Mouse (Mus musculus) ovary, postnatal 14 days (tissue): ENCODE measurements around the gene Npepps.
"Not testable (repeated sequence)": the region's sequence is repeated elsewhere in the genome, so short reads cannot be mapped to it uniquely, and the experiment has no call there.

ENCODE experiments used
- DNase-seq: peaks from one replicate; pipeline ENCODE4 v3.0.0; 2022; ENCODE audit warnings: low spot score

Gene Npepps

DNA sequence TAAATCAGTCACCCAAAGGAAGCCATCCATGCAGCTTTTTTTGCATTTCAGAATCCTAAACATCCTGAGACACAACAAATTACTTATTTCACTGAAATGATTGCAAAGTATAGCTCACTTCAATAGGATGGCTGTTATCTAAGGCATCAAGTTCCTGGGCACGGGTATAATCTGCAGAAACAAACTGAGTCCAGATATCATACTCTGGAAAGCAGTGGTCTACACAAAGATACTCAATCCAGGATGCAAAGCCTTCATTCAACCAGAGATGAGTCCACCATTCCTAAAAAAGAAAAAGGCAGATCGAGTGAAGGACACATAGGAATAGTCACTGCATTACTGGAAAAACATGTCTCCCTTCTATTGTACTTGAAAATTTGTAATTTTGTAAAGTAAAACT, 42.5 kb downstream of the Npepps start:
- no peak for DNase-seq

DNA sequence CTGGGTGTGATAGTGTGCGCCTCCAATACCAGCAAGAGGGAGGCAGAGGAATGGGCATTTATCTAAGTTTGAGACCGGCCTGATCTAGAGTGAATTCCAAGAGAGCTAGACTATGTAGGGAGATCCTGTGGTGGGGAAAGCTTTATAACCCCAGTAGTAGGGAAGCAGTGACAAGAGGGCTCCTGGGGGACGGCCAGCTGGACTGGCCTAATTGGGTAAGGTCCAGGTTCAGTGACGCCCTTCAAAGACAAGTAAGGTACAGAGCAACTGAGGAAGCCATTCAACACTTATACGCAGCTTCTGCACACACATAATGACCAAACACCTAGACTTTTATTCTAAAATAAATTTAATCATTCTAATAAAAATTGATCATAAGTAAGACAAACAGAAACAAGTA, 48.0 kb downstream of the Npepps start:
- no peak for DNase-seq

DNA sequence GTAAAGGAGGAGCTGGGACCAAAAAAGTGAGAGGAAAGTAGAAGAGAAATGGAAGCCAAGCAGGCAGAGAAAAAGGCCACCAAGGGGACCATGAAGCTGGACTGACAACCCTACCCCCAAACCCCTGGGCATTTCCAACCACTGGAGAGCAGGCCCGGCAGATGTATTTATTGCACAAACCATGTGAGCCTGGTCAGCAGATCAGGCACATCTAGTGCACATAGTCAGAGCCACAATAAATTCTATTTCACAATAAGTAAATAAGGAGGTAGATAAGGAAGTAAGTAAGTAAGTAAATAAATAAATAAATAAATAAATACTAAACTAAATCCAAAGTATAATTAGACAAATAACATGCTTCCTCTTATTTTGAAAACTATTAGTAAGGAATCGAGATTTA, 51.0 kb downstream of the Npepps start:
- DNase-seq: no peak

DNA sequence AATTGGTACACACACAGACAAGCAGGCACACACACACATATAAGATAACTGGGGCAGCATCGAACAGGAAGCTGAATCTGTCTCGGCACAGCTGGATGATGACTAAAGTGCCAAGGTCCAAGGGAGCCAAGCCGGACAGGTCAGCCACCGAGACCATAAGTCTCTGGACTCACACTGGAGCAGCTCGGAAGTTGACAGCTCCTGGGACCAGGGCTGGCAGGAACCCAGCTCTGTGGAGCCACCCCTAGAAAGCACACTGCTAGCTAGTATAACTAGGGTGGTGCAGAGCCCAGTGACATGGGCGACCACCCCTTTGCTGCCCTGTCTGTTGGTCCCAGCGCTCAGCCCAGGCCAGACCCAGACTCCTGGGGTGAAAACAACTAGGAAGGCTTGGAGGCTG, 51.5 kb downstream of the Npepps start:
- DNase-seq: no peak

DNA sequence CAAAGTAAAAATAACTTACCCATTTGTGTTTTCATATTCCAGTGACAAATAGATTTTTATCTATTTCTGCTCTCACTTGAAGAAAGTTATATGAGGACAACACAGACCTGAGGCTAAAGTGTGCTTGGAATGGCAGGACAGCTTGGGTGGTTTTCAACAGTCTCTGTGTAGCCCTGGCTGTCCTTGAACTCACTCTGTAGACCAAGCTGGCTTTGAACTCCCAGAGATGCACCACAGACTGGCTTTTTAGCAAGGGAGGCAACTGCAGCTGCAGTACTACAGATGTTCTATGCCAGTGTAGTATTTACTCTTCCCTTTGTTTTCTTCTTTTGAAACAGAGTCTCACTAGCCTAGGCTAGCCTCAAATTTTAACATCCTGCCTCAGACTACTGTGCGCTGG, 54.3 kb downstream of the Npepps start:
- no peak for DNase-seq

DNA sequence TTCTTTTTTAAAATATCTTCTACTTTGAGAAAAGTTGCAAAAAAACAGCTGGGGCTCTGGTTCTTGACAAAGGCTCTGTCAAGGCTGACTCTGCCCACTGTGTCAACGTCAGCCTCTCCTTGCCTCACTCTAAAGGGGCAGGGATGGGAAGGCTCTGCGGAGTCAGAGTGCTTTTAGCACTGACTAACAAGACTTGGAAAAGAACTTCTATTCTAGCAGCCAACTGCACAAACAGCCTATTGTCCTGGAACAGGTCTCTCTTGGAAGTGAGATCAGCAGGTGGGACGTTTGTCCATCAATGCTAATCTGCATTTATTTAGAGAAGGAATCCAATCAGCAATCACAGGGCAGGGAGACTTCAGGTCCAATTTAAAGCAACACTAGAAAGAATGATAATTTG, 57.0 kb downstream of the Npepps start:
- DNase-seq: no peak

DNA sequence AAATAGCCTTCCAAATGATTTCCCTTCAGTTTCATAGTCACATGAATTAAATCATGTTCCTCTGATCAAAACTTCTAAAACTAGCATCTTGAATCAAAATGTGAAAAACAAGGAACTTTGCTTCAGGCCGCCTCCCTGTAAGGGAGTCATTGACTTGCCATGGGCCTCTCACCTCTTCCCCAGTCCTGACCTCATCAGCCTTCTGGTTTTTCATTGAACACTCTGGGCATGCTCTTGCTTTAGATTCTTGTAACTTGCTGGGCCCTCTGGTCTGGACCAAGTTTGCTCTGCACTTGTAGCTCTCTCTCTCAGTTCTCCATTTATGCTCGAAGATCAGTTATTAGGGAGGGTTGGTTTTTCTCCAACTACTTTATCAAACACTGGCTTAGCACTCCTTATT, 58.8 kb downstream of the Npepps start:
- DNase-seq: no peak

DNA sequence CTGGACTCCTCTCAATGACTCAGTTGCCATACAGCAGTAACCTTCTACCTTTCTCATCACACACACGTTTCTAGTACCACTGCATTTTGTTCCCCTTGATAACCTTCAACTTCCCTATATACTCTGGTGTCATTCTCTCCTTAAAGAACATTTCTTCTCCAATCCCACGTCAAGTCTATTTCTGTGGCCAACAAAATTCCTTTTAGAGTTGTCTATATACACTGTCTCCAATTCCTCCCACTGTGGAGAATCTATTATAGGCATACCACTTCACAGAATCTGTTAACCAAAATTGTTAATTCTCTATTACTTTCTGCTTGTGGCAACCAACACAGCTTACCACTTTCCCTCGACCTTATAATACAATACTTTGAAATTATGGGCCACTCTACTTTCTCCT, 60.2 kb downstream of the Npepps start:
- DNase-seq: no peak

DNA sequence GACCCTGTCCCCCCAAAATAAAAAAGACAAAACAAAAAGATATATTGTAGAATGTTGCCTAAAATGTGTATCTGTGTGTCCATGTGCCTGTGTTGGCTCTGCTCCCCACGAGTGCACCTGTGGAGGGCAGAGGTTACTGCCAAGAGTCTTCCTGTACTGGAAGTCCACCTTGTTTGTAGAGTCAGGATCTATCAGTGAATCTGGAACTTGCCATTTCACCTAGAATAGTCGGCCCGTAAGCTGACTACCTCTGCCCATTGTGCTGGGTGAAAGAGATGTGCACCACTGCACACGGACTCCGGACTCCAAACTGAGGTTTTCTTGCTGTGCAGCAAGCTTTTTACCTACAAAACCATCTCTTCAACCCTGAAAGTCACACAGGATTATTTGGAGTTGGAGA, 66.0 kb downstream of the Npepps start:
- no peak for DNase-seq

DNA sequence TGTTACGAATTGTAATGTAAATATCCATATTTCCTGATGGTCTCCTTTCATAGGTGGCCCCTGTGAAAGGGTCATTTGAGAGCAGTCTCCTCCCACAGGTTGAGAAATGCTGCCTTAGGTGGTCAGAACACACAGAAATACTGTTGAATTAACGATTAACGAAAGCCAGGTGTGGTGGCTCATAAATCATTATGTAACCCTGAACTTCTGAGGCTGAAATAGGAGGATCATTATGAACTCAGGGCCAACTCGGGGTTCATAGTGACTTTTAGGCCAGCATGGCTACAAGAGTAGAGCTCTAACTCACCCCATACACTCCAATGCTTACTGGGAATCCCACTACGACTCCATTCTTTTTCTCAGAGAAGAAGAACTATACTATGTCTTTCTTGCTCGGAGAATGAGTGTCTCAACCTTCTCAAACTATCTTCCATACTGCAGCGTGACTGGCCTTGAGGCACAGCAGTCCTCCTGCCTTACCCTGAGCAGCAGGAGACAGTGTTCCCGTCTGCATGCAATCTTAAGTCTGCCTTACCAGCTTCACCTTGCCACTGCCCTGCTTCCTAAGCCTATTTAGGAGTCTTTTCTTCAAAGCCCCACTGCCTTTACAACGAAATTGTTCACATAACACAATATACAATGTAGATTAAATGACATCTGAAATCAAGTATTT, 69.6 kb downstream of the Npepps start:
- no peak for DNase-seq

DNA sequence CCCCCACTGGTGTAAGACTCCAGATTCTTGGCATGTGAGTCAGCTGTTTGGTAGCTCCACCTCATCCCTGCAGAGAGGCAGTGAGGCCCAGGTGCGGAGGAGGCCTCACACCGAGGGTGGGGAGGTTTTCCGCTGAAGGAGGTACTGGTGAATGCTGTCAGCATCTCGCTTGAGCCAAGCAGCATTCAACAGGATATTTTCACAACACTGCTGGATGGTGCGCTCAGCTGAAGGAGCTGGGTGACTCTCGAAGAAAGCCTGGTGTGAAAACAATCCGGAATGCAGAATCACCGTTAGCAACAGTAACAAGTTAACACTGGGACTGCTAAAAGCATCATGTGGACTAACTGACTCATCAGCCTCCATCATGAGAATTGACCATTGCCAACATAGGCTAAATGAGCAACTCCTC, 73.4 kb downstream of the Npepps start:
- peak; percentile 7 for DNase-seq

DNA sequence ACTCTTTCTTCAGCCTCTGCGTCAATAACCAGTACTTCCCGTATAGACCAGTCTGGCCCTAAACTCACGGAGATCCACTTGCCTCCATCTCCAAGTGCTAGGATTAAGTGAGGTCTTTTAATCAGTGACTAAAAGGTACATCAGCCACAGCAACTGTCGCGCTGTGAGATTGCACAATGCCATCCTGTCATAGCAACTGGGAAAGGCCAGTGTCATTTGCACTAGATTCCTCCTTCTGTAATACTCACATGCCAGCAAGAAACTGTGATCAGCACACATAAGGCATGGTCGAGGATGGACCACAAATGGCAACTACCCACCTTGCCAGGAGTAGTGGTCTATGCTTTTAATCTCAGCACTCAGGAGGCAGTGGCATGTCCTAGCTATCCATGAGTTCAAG, 80.9 kb downstream of the Npepps start:
- no peak for DNase-seq

DNA sequence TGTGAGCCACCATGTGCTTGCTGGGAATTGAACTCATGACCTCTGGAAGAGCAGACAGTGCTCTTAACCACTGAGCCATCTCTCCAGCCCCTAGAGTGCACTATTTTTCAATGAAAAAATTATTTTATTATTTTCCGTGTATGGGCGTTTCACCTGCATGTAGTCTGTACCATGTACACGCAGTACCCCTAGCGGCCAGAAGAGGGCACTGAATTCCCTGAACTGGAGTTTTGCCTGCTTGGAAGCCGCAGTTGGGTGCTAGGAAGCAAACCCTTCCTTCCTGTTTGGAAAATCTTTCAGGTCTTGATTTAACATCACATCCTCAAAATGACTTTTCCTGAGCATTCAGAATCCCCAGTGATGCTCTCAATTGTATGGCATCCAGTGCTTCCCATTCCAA, 81.8 kb downstream of the Npepps start:
- peak; percentile 29 for DNase-seq

DNA sequence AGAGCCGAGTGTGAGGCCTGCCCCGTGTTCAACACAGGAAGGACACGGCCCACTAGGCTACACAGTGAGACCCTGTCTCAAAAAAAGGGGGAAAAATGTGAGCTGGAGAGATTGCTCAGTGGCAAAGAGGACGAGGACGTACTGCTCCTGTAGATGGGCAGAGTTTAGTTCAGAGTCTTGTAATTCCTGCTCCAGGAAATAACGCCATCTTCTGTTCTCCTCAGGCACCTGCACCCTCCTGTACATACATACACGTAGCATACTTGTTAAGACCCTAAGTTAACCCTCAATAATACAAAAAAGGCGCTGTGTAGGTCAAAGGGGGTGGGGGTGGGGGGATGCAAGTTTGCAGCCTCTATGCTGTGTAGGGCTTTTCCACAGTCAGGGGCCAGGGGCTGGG, 83.4 kb downstream of the Npepps start:
- no peak for DNase-seq

DNA sequence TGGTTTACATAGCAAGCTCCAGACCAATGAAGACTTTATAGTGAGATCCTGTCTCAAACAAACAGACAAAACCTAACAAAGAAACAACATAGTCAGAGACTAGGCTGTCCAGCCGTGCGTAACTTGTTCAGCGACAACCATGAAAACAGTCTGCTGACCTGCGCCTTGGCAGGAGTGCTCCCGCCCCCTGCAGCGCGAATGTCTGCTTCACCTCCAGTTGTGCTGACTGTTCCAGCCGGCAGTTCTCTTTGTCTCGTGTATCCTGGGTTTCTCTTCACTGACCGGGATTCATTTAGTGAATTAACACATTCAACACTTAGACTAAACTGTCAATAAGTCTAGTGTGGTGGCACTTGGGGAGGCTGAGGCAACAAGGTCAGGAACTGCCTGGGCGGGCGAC, 83.9 kb downstream of the Npepps start:
- no peak for DNase-seq

DNA sequence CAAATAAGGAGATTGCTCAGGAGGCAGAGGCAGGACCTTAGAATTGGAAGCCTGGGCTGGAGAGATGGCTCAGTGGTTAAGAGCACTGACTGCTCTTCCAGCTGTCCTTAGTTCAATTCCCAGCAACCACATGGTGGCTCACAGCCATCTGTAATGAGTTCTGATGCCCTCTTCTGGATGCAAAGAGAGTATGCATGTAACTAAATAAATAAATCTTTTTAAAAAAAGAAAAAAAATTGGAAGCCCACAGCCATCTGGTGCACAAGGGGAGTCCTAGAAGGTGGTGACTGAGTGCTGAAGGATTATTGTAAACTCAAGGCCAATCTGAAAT, 87.9 kb downstream of the Npepps start:
- DNase-seq: no peak

DNA sequence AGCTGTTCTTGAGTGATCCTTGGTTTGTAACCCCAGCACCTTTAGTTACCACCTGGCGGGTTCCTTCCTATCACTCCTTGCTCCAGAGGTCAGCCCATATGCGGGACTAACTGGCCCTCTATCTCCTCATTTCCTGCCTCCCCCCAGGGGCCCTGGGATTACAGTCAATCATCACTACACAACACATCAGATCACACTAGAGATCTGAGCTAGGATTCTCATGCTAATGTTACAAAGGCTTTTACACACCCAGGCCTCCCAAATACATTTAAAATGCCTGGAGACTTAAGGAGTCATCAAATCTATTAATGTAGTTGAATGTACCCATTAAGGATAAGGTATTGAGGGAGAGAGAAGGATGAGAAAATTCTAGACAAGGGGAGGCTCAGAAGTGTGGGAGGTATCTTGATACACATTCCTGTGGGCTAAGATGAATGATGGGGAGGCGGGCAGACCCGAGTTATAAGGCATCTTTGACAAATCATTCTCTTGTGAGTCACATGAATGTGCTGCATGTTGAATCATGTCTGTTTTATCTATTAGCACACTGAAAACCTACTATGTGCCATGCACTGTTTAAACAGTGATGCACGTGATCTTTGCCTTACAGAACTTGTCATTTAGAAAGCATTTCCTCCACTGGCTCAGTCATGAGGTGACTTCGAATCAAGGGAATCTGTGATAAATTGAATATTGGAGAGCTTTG, 88.4 kb downstream of the Npepps start:
- DNase-seq: no peak

DNA sequence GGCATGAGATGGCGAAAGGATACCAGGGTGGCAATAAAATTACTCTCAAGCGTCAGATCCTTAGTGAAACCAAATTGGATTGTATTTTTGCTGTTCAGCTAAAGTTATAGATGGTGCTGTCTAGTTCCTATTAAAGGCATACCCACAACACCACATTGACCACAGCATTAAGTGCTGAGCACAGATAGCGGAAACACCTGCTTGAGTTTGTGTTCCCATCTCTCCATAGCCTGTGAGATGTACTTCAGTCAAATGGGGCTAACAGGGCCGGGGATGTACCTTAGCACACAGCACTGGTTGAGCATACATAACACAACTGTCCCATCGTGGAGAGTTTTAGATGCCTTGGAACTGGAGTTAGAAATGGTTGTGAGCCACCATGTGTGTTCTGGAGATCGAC, 89.4 kb downstream of the Npepps start:
- no peak for DNase-seq

DNA sequence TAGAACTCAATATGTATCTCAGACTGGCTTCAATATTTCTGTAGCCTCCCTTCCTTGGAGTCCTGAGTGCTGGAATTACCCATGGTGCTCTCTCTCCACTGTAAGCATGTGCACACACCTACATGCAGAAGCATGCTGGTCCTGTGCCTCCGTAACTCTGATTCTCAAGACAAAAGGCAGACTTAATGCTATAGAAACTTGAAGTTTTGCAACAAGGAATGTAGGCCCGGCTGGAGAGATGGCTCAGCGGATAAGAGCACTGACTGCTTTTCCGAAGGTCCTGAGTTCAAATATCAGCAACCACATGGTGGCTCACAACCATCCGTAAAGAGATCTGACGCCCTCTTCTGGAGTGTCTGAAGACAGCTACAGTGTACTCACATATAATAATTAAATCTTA, 90.8 kb downstream of the Npepps start:
- DNase-seq: not testable (repeated sequence)

DNA sequence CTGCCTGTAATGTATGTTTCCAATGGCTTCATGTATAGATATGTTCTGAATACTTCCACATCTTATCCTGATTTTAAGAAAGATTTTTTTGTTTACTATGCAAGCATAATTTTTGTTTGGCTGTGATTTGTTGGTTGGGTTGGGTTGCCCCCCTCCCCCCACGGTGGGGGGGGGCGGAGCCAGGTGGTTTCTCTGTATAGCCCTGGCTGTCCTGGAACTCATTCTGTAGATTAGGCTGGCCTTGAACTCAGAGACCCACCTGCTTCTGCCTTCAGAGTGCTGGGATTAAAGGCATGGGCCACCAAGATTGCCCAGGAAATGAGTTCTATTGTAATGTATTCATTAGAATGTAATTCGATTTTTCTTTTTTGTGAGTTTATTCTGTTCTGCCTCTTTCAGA, 91.2 kb downstream of the Npepps start:
- no peak for DNase-seq

DNA sequence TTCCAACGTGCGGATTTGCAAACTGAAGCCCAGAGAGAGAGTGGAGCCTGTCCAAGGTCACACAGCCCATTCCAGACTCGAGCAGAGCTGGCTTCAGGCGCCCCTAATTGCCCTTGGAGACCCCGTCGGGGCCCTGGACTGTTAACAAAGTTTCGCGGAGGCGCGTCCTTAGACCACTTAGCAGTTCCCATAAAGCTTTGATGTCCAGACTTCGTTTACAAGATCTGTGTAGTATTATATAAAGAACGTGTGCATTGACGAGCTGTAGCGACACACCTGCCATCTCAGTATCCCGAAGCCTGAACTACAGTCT, 91.8 kb downstream of the Npepps start:
- DNase-seq: no peak

DNA sequence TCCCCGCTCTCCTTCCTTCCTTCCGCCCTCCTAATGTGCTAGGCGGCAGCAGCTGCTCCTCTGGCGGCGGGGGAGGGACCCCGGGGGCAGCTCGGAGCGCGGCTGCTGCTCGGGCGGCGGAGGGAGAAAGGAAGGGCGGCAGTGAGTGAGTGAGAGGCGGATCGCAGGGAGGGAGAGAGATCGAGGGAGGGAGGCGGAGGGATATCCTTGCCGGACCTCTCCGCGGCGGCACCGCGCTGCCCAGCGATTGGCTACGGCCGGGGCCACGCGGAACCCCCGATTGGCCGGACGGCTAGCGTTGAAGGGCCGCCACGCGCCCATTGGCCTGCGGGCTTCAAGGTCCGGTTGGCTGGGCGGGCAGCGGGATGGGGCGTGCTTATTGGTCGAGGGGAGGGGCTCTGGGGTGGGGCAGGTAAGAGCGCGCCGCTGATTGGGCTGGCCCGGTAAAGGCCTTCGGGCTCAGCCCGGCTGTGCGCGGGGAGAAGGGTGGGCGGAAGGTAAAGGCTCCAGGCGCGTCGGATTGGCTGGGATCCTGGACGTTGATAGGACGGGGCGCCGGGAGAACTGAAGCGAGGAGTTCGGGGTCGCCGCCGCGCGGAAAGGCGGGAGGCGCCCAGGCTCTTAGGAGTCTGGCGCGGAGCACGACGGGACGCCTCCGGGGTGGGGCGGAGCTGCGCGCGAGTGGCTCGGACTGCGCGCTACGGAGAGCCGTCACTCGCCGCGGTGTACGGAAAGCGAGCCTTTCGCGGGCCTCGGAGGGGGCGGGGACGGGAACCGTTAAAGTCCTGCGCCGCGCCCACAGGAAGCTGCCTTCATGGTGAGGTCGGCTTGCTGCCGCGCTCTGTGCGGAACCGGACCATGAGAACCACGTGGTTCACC, 92.4 kb downstream of the Npepps start, which contains the start of gene Kpnb1:
Kpnb1 (minus strand) TSS at position 118 of the 879 bp plus-strand sequence.
- DNase-seq: peak; percentile 95
